In the genomic region with DNA sequence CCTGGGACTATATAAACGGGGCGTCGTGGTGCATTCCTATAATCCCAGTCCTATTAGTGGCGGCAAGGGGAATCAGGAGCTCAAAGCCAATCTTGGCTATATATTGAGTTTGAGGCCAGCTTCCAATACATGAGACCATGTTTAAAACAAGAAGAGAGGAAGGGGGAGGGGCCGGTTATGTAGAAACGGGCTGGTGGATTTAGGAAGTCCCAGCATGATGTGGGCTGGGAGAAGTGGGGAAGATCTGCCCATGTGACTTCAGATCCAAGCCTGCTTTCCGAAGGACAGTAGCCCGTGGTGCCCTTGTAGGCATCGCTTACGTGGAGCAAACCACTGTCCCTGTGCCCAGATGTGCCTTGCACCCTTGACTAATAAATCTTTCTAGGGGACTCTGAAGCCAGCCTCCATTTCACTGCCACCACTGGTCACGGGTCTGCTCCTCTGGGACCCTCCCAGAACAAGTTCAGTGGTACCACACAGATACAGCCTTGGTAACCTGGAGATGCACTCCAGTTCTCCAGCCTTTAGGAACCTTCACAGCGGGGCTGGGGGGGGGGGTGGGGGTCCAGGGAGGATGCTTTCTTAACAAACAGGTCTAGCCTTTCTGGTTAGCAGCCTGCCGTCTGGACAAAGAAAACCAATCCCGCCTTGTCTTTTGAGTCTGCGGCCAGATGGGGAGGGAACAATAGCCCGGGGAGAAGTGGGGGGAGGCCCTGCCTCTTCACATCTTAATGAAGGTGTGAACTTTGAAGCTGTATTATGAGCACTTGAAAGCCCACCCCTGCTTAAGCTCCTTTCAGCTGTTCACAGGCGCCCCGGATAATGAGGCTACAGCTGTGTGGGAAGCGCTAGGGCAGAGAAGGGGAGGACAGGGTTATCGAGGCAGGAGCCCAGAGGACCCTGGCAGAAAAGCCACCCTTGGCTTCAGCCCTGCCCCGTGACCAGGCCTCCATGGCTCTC, we compare ENCODE assay signal across 9 mouse cellular contexts.
DNase-seq lines count a peak whose midpoint lies in the region; ATAC-seq lines count a peak whose summit lies in the region.
"Had no signal": no experiment of that assay in that cellular context is flagged by ENCODE, and none has a peak within 500 bp of the region (broad histone marks: within the 10 kb centered on the region; RNA-seq: fewer than 3 reads in every experiment).

No protein-coding gene starts in this region.

- WGBS in heart, embryonic 13.5 days: 17% methylated on average over 21 of the region's 21 CpGs
- WGBS in forebrain, embryonic 14.5 days: 2% methylated on average over 21 of the region's 21 CpGs
- WGBS in midbrain, embryonic 13.5 days: 2% methylated on average over 21 of the region's 21 CpGs

- H3K9ac ChIP-seq in heart, embryonic 13.5 days: peak overlapping the region; percentile 57; the same call in 1 of the 2 replicates
- H3K9ac ChIP-seq in forebrain, embryonic 14.5 days (ENCODE audit: low read length): 0 out of 2 replicates have a peak overlapping the region, but pooled peaks have one; percentile 2
- H3K9ac ChIP-seq in midbrain, embryonic 13.5 days (replicated peaks): no peak overlapping the region; the same call in 1 of the 2 replicates

- peak overlapping the region; percentile 13; the same call in 1 of the 2 replicates for H3K4me3 ChIP-seq in heart, embryonic 13.5 days
- no peak overlapping the region for H3K4me3 ChIP-seq in forebrain, embryonic 14.5 days (ENCODE audit: low read depth, low read length)
- no peak overlapping the region for H3K4me3 ChIP-seq in midbrain, embryonic 13.5 days (replicated peaks)

- H3K9me3 ChIP-seq in heart, embryonic 13.5 days: no peaks in the 10 kb centered on the region
- no peaks in the 10 kb centered on the region for H3K9me3 ChIP-seq in forebrain, embryonic 14.5 days (replicated peaks; ENCODE audit: control insufficient read depth, low read length)
- no peaks in the 10 kb centered on the region for H3K9me3 ChIP-seq in midbrain, embryonic 13.5 days

- H3K36me3 ChIP-seq in heart, embryonic 13.5 days: no peaks in the 10 kb centered on the region
- H3K36me3 ChIP-seq in forebrain, embryonic 14.5 days (ENCODE audit: control insufficient read depth, insufficient read depth, low read length): no peaks in the 10 kb centered on the region
- H3K36me3 ChIP-seq in midbrain, embryonic 13.5 days: no peaks in the 10 kb centered on the region

- no peak for ATAC-seq in heart, embryonic 13.5 days (ENCODE audit: extremely low read depth, insufficient number of reproducible peaks, low FRiP score, low TSS enrichment)
- peak; percentile 86 for ATAC-seq in forebrain, embryonic 14.5 days
- peak; percentile 92 for ATAC-seq in midbrain, embryonic 13.5 days
- ATAC-seq in erythroid progenitor cell, adult 5-6 weeks (replicated peaks; ENCODE audit: low FRiP score, poor library complexity, severe bottlenecking): no peak

- no peak overlapping the region for H3K27ac ChIP-seq in heart, embryonic 13.5 days (replicated peaks)
- H3K27ac ChIP-seq in forebrain, embryonic 14.5 days (ENCODE audit: low read depth, low read length): 0 out of 2 replicates have a peak overlapping the region, but pooled peaks have one; percentile 2
- H3K27ac ChIP-seq in midbrain, embryonic 13.5 days: peak overlapping the region; percentile 69

- DNase-seq in heart, adult 9 months (ENCODE audit: low spot score in 2 of 2): no peak
- peak; percentile 67 for DNase-seq in adrenal gland, adult 2 months
- DNase-seq in forebrain, embryonic 14.5 days (ENCODE audit: low spot score): peak; percentile 77
- DNase-seq in thymus, postnatal 25 days: no peak
- no peak for DNase-seq in kidney, adult 8-10 months
- DNase-seq: lung, postnatal 4 days had no signal

- H3K4me2 ChIP-seq in heart, embryonic 13.5 days: peak overlapping the region; percentile 55
- peak overlapping the region; percentile 23 for H3K4me2 ChIP-seq in forebrain, embryonic 14.5 days (ENCODE audit: low read length)
- peak overlapping the region; percentile 38 for H3K4me2 ChIP-seq in midbrain, embryonic 13.5 days (replicated peaks)

- no peaks in the 10 kb centered on the region for H3K27me3 ChIP-seq in heart, embryonic 13.5 days (replicated peaks)
- no peaks in the 10 kb centered on the region for H3K27me3 ChIP-seq in forebrain, embryonic 14.5 days (replicated peaks; ENCODE audit: control insufficient read depth, insufficient read depth, low read length)
- H3K27me3 ChIP-seq in midbrain, embryonic 13.5 days: no peaks in the 10 kb centered on the region

- H3K4me1 ChIP-seq in heart, embryonic 13.5 days: peaks cover 19% of the 10 kb centered on the region
- H3K4me1 ChIP-seq in forebrain, embryonic 14.5 days (ENCODE audit: control insufficient read depth, insufficient read depth, low read length): peaks cover 11% of the 10 kb centered on the region
- peaks cover 27% of the 10 kb centered on the region for H3K4me1 ChIP-seq in midbrain, embryonic 13.5 days (replicated peaks)

Comparison
In these comparisons a context has a peak if more than half of its experiments do, and no peak if none do; other contexts are left out.
1. ATAC-seq: peak in forebrain, embryonic 14.5 days (single experiment) and midbrain, embryonic 13.5 days (single experiment); none in heart, embryonic 13.5 days (single experiment) and erythroid progenitor cell, adult 5-6 weeks (single experiment).
2. DNase-seq: peak in adrenal gland, adult 2 months (single experiment) and forebrain, embryonic 14.5 days (single experiment); none in heart, adult 9 months (0 of 2), thymus, postnatal 25 days (single experiment) and kidney, adult 8-10 months (0 of 2).
3. Peak in every context shown above with its lines, with median percentiles within 50 percentile points of each other: H3K4me2 ChIP-seq.